Mouse (Mus musculus): ENCODE data around the gene Triobp.
A peak's percentile ranks its signal among the peaks of the same experiment; 100 is the strongest.

The Triobp gene

GRCm38 (mm10) chr15:78926021-78926919 is 21.3 kb upstream of the Triobp start, which contains the start of gene Lgals1:
Gene Lgals1 (plus strand): TSS chr15:78926725.
- DNase-seq = peak; percentile 58

GRCm38 (mm10) chr15:78927021-78927787 is 20.3 kb upstream of the Triobp start:
- DNase-seq = no peak

- DNase-seq = peak; percentile 46
Observed at GRCm38 (mm10) chr15:78927788-78928457, 19.6 kb upstream of the Triobp start.

GRCm38 (mm10) chr15:78928539-78928938 is 19.0 kb upstream of the Triobp start:
- no peak for DNase-seq

GRCm38 (mm10) chr15:78930192-78930706 is 17.3 kb upstream of the Triobp start:
- DNase-seq = no peak

- DNase-seq = no peak
Observed at GRCm38 (mm10) chr15:78930801-78931426, 16.6 kb upstream of the Triobp start.

- DNase-seq = no peak
Observed at GRCm38 (mm10) chr15:78931577-78931976, 15.9 kb upstream of the Triobp start.

GRCm38 (mm10) chr15:78934784-78935320 is 12.7 kb upstream of the Triobp start, which contains the start of gene Nol12:
Gene Nol12 (plus strand): TSS chr15:78934933.
- DNase-seq = peak; percentile 79

GRCm38 (mm10) chr15:78936403-78936802 is 11.1 kb upstream of the Triobp start:
- DNase-seq = no peak

GRCm38 (mm10) chr15:78937311-78937710 is 10.2 kb upstream of the Triobp start:
- DNase-seq = no peak

GRCm38 (mm10) chr15:78937963-78938362 is 9.6 kb upstream of the Triobp start:
- DNase-seq = no peak

- no peak for DNase-seq
Observed at GRCm38 (mm10) chr15:78940325-78940724, 7.2 kb upstream of the Triobp start.

- DNase-seq = peak; percentile 79
Observed at GRCm38 (mm10) chr15:78942663-78943062, 4.9 kb upstream of the Triobp start.

- no peak for DNase-seq
Observed at GRCm38 (mm10) chr15:78946232-78946631, 1.3 kb upstream of the Triobp start.

GRCm38 (mm10) chr15:78948152-78948725 is 715 bp downstream of the Triobp start:
- no peak for DNase-seq

GRCm38 (mm10) chr15:78948883-78949282 is 1.4 kb downstream of the Triobp start:
- no peak for DNase-seq

GRCm38 (mm10) chr15:78955663-78956062 is 8.1 kb downstream of the Triobp start:
- DNase-seq = no peak

- DNase-seq = no peak
Observed at GRCm38 (mm10) chr15:78956351-78956750, 8.8 kb downstream of the Triobp start.

GRCm38 (mm10) chr15:78957021-78957420 is 9.5 kb downstream of the Triobp start:
- DNase-seq = no peak

GRCm38 (mm10) chr15:78959537-78959936 is 12.0 kb downstream of the Triobp start:
- DNase-seq = no peak

- DNase-seq = no peak
Observed at GRCm38 (mm10) chr15:78960088-78960487, 12.6 kb downstream of the Triobp start.

GRCm38 (mm10) chr15:78962885-78963284 is 15.4 kb downstream of the Triobp start:
- DNase-seq = peak; percentile 66

Data from right cerebral cortex, postnatal 4 days (tissue).